Mouse (Mus musculus): ENCODE measurements around the gene Ptch2. TPM values are rescaled to one million over a fixed set of nuclear protein-coding genes. Genes with fewer than 3 reads are reported as not detected.

The Ptch2 gene
- polyA plus RNA-seq, 1 experiment from 2014 or later, result 4.5 TPM

- Histone ChIP-seq H3K36me3 (peaks cover 54% of the 10 kb centered on the region), H3K27me3 (no peaks in the 10 kb centered on the region), H3K4me3 (no peak overlapping the region), H3K27ac (no peak overlapping the region), H3K9ac (no peak overlapping the region), H3K4me1 (peaks cover 4% of the 10 kb centered on the region; the same call in 1 of the 2 replicates), H3K9me3 (replicated peaks) (no peaks in the 10 kb centered on the region), H3K4me2 (replicated peaks) (no peak overlapping the region)
- ATAC-seq (ENCODE audit: low FRiP score), result no peak
- WGBS, result 70% methylated on average over 24 of the region's 24 CpGs
Observed at GRCm38 (mm10) chr4:117148815-117149214, 52.9 kb downstream of the Ptch2 start.

GRCm38 (mm10) chr4:117149291-117150211 is 53.7 kb downstream of the Ptch2 start:
- Histone ChIP-seq H3K4me2 (replicated peaks) (no peak overlapping the region), H3K4me3 (no peak overlapping the region), H3K27me3 (no peaks in the 10 kb centered on the region), H3K9ac (no peak overlapping the region), H3K36me3 (peaks cover 62% of the 10 kb centered on the region), H3K4me1 (peaks cover 11% of the 10 kb centered on the region; the same call in 1 of the 2 replicates), H3K9me3 (replicated peaks) (no peaks in the 10 kb centered on the region), H3K27ac (no peak overlapping the region)
- 72% methylated on average over 6 of the region's 6 CpGs for WGBS
- no peak for ATAC-seq (ENCODE audit: low FRiP score)

GRCm38 (mm10) chr4:117150212-117150733 is 54.4 kb downstream of the Ptch2 start:
- peaks cover 17% of the 10 kb centered on the region; the same call in 1 of the 2 replicates for H3K4me1 ChIP-seq
- H3K9ac ChIP-seq, result no peak overlapping the region
- no peak for ATAC-seq (ENCODE audit: low FRiP score)
- WGBS, result 87% methylated on average over 6 of the region's 6 CpGs
- H3K36me3 ChIP-seq, result peaks cover 66% of the 10 kb centered on the region
- H3K27ac ChIP-seq, result no peak overlapping the region
- no peaks in the 10 kb centered on the region for H3K9me3 ChIP-seq (replicated peaks)
- H3K4me2 ChIP-seq (replicated peaks), result no peak overlapping the region
- H3K27me3 ChIP-seq, result no peaks in the 10 kb centered on the region
- H3K4me3 ChIP-seq, result no peak overlapping the region

- WGBS, result 80% methylated on average over 1 of the region's 1 CpGs
- peaks cover 66% of the 10 kb centered on the region for H3K36me3 ChIP-seq
- H3K4me2 ChIP-seq (replicated peaks), result no peak overlapping the region
- H3K9ac ChIP-seq, result no peak overlapping the region
- no peak overlapping the region for H3K27ac ChIP-seq
- no peaks in the 10 kb centered on the region for H3K27me3 ChIP-seq
- no peak for ATAC-seq (ENCODE audit: low FRiP score)
- no peaks in the 10 kb centered on the region for H3K9me3 ChIP-seq (replicated peaks)
- H3K4me3 ChIP-seq, result no peak overlapping the region
- peaks cover 17% of the 10 kb centered on the region; the same call in 1 of the 2 replicates for H3K4me1 ChIP-seq
Observed at GRCm38 (mm10) chr4:117151416-117151815, 55.5 kb downstream of the Ptch2 start.

GRCm38 (mm10) chr4:117152714-117153113 is 56.8 kb downstream of the Ptch2 start:
- Histone ChIP-seq H3K4me3 (no peak overlapping the region), H3K27me3 (no peaks in the 10 kb centered on the region), H3K4me1 (peaks cover 17% of the 10 kb centered on the region; the same call in 1 of the 2 replicates), H3K4me2 (replicated peaks) (no peak overlapping the region), H3K27ac (no peak overlapping the region), H3K9ac (no peak overlapping the region), H3K36me3 (peaks cover 66% of the 10 kb centered on the region), H3K9me3 (replicated peaks) (no peaks in the 10 kb centered on the region)
- no peak for ATAC-seq (ENCODE audit: low FRiP score)
- WGBS, result 83% methylated on average over 5 of the region's 5 CpGs

GRCm38 (mm10) chr4:117155020-117155791 is 59.3 kb downstream of the Ptch2 start:
- ATAC-seq (ENCODE audit: low FRiP score), result no peak; the same call in 1 of the 2 replicates
- H3K27ac ChIP-seq, result peak overlapping the region; percentile 95
- peaks cover 51% of the 10 kb centered on the region for H3K36me3 ChIP-seq

GRCm38 (mm10) chr4:117155792-117156355 is 60.0 kb downstream of the Ptch2 start, which contains the start of gene Rps8:
TSS of gene Rps8 (minus strand) at chr4:117156243.
- Histone ChIP-seq H3K27ac (peak within 1 kb of the TSS; percentile 95), H3K27me3 (no peaks in the 10 kb centered on the region), H3K4me1 (peaks cover 17% of the 10 kb centered on the region; the same call in 1 of the 2 replicates), H3K36me3 (peaks cover 47% of the 10 kb centered on the region), H3K4me2 (replicated peaks) (peak within 1 kb of the TSS; percentile 93), H3K4me3 (peak within 1 kb of the TSS; percentile 95), H3K9me3 (replicated peaks) (no peaks in the 10 kb centered on the region), H3K9ac (peak within 1 kb of the TSS; percentile 97)
- WGBS, result under 1% methylated on average over 41 of the region's 52 CpGs
- ATAC-seq (ENCODE audit: low FRiP score), result peak; percentile 93

More at GRCm38 (mm10) chr4:117155020-117155791, 59.3 kb downstream of the Ptch2 start:
- Histone ChIP-seq H3K4me2 (replicated peaks) (peak overlapping the region; percentile 93), H3K27me3 (no peaks in the 10 kb centered on the region), H3K4me3 (peak overlapping the region; percentile 95), H3K9me3 (replicated peaks) (no peaks in the 10 kb centered on the region), H3K9ac (peak overlapping the region; percentile 97), H3K4me1 (peaks cover 17% of the 10 kb centered on the region; the same call in 1 of the 2 replicates)
- 3% methylated on average over 44 of the region's 44 CpGs for WGBS

GRCm38 (mm10) chr4:117156372-117156771 is 60.5 kb downstream of the Ptch2 start:
- peak overlapping the region; percentile 97 for H3K9ac ChIP-seq
- peaks cover 42% of the 10 kb centered on the region for H3K36me3 ChIP-seq
- ATAC-seq (ENCODE audit: low FRiP score), result no peak; the same call in 1 of the 2 replicates
- H3K4me1 ChIP-seq, result peaks cover 17% of the 10 kb centered on the region; the same call in 1 of the 2 replicates
- H3K4me2 ChIP-seq (replicated peaks), result peak overlapping the region; percentile 93
- no peaks in the 10 kb centered on the region for H3K27me3 ChIP-seq
- H3K9me3 ChIP-seq (replicated peaks), result no peaks in the 10 kb centered on the region
- H3K27ac ChIP-seq, result no peak overlapping the region
- H3K4me3 ChIP-seq, result peak overlapping the region; percentile 95
- 26% methylated on average over 6 of the region's 6 CpGs for WGBS

- H3K27me3 ChIP-seq, result no peaks in the 10 kb centered on the region
- H3K9me3 ChIP-seq (replicated peaks), result no peaks in the 10 kb centered on the region
- no peak overlapping the region for H3K9ac ChIP-seq
- H3K4me2 ChIP-seq (replicated peaks), result no peak overlapping the region
- no peak overlapping the region for H3K4me3 ChIP-seq
- no peak overlapping the region for H3K27ac ChIP-seq
- 80% methylated on average over 10 of the region's 10 CpGs for WGBS
- no peak for ATAC-seq (ENCODE audit: low FRiP score)
- H3K36me3 ChIP-seq, result peaks cover 35% of the 10 kb centered on the region
- 0 out of 2 replicates have a peak, but pooled peaks cover 5% of the 10 kb centered on the region for H3K4me1 ChIP-seq
Observed at GRCm38 (mm10) chr4:117159666-117160065, 63.8 kb downstream of the Ptch2 start.

- H3K4me1 ChIP-seq, result no peaks in the 10 kb centered on the region
- H3K4me2 ChIP-seq (replicated peaks), result no peak overlapping the region
- no peak overlapping the region for H3K27ac ChIP-seq
- peaks cover 47% of the 10 kb centered on the region for H3K36me3 ChIP-seq
- 74% methylated on average over 4 of the region's 4 CpGs for WGBS
- H3K27me3 ChIP-seq, result no peaks in the 10 kb centered on the region
- no peak overlapping the region for H3K9ac ChIP-seq
- no peaks in the 10 kb centered on the region for H3K9me3 ChIP-seq (replicated peaks)
- no peak for ATAC-seq (ENCODE audit: low FRiP score)
- H3K4me3 ChIP-seq, result no peak overlapping the region
Observed at GRCm38 (mm10) chr4:117161183-117161582, 65.3 kb downstream of the Ptch2 start.

Data from hindbrain, embryonic 12.5 days (tissue).